Mouse (Mus musculus) neutrophil, adult 59 days (primary cell): Measurements from ENCODE around the gene Ankrd65. TPM values are rescaled to one million over a fixed set of nuclear protein-coding genes. Genes with fewer than 3 reads are reported as not detected.

Experiments used
- total RNA-seq, 2 experiments: library from RNA; stranded (reverse); gene quantifications; 1 replicate in 1 of 2; 2 replicates in 1 of 2; pipeline ENCODE4 v1.2.4; 2023

The Ankrd65 gene
- under 1 TPM in 1 of 2 experiments, not detected in 1; 0.40 TPM for total RNA-seq

DNA sequence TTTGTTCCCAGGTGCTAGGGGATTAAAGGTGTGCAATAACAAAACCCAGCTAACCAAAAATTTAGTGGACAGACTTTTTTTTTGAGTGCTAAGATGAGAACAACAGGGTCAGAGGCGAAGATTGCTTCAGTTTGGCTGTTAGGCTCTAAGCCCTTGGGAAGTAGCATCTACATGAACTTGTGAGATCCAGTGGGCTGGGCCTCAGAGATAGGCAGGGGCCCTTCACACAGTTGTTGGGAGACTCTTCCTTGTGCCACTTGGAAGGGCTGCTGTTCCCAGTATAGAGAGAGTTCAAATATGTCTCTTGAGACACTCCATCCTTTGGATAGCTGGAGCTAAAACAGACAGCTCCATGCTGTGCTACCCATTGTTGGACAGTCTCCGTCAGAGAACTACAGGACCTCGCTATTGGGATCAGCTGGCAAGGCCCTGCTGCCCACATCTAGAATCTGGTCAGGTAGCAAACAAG is at the start of gene Ankrd65:
Gene Ankrd65, plus strand, starts transcription at position 419 of the 469 bp plus-strand sequence.

GRCm38 (mm10) chr4:155760613-155761355 is 29.5 kb upstream of the Ankrd65 start, which contains the start of gene Atad3a:
TSS of gene Atad3a (minus strand) at chr4:155761093.

GRCm38 (mm10) chr4:155774280-155774754 is 15.9 kb upstream of the Ankrd65 start, which contains the start of gene Vwa1:
TSS of gene Vwa1 (minus strand) at chr4:155774698.

GRCm38 (mm10) chr4:155785819-155786218 is 4.4 kb upstream of the Ankrd65 start, which contains the start of gene Tmem88b:
TSS of gene Tmem88b (minus strand) at chr4:155785874.

DNA sequence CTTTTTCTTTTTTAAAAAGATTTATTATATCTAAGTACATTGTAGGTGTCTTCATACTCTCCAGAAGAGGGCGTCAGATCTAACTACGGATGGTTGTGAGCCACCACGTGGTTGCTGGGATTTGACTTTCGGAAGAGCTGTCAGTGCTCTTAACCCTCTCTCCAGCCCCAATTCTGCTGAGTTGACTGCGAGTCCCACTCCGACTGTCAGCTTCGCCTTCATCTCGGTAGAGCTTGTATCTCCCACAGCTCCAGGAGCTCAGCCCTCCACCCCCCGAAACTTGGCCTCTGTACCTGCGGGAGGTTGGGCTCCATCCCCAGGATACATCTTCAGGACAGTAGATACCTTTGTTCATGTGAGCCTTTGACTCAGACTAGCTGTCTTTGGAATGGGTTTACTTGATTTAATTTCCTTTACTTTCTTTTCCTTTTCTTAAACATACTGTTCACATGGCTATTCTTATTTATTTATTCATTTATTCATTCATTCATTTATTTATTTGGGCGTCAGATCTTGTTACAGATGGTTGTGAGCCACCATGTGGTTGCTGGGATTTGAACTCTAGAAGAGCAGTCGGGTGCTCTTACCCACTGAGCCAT is 12.6 kb downstream of the Ankrd65 start, which contains the start of gene Mrpl20:
Gene Mrpl20, plus strand, starts transcription at position 138 of the 599 bp plus-strand sequence.

GRCm38 (mm10) chr4:155811929-155812664 is 21.9 kb downstream of the Ankrd65 start, which contains the start of gene Ccnl2:
TSS of gene Ccnl2 (plus strand) at chr4:155812489.

GRCm38 (mm10) chr4:155831205-155831766 is 41.0 kb downstream of the Ankrd65 start, which contains the start of gene Aurkaip1:
TSS of gene Aurkaip1 (plus strand) at chr4:155831272.

GRCm38 (mm10) chr4:155839483-155839910 is 49.3 kb downstream of the Ankrd65 start, which contains the start of gene Mxra8:
TSS of gene Mxra8 (plus strand) at chr4:155839680.

GRCm38 (mm10) chr4:155846871-155847578 is 56.8 kb downstream of the Ankrd65 start, which contains the start of gene Dvl1:
TSS of gene Dvl1 (plus strand) at chr4:155847402.

Other genes with a start within 250 kb of the Ankrd65 start
- gene Nadk, start 228.1 kb upstream of the Ankrd65 start, total RNA-seq: 100 to 1,000 TPM; 370 to 381 TPM
- 10 to 100 TPM; 15.3 to 15.9 TPM for gene Slc35e2, start 189.0 kb upstream of the Ankrd65 start, total RNA-seq
- 100 to 1,000 TPM; 142 to 143 TPM for gene Cdk11b, start 165.6 kb upstream of the Ankrd65 start, total RNA-seq
- not detected for gene Gm10563, start 145.0 kb upstream of the Ankrd65 start, total RNA-seq
- 1 to 10 TPM in 1 of 2 experiments, under 1 TPM in 1; 0.64 to 1.2 TPM for gene Mmp23, start 137.1 kb upstream of the Ankrd65 start, total RNA-seq
- 10 to 100 TPM; 37.6 to 40.6 TPM for gene Mib2, start 121.2 kb upstream of the Ankrd65 start, total RNA-seq
- under 1 TPM; 0.90 to 1.00 TPM for gene Fndc10, start 96.1 kb upstream of the Ankrd65 start, total RNA-seq
- 10 to 100 TPM; 95.1 to 95.2 TPM for gene Ssu72, start 85.6 kb upstream of the Ankrd65 start, total RNA-seq
- gene Tmem240, start 55.6 kb upstream of the Ankrd65 start, total RNA-seq: under 1 TPM; 0.44 to 0.51 TPM
- gene Atad3a, start 29.3 kb upstream of the Ankrd65 start, total RNA-seq: 10 to 100 TPM; 10.7 to 13.0 TPM
- not detected for gene Vwa1, start 15.7 kb upstream of the Ankrd65 start, total RNA-seq
- not detected for gene Tmem88b, start 4.6 kb upstream of the Ankrd65 start, total RNA-seq
- gene Mrpl20, start 12.4 kb downstream of the Ankrd65 start, total RNA-seq: 10 to 100 TPM; 49.7 to 50.7 TPM
- gene Ccnl2, start 22.1 kb downstream of the Ankrd65 start, total RNA-seq: 100 to 1,000 TPM; 131 to 142 TPM
- gene Aurkaip1, start 40.8 kb downstream of the Ankrd65 start, total RNA-seq: 100 to 1,000 TPM in 1 of 2 experiments, 10 to 100 TPM in 1; 81.0 to 100 TPM
- gene Mxra8, start 49.2 kb downstream of the Ankrd65 start, total RNA-seq: under 1 TPM in 1 of 2 experiments, not detected in 1; 0.78 TPM
- gene Dvl1, start 57.0 kb downstream of the Ankrd65 start, total RNA-seq: 10 to 100 TPM; 49.5 to 53.3 TPM
- gene Tas1r3, start 72.9 kb downstream of the Ankrd65 start, total RNA-seq: 1 to 10 TPM; 2.6 to 2.8 TPM
- 10 to 100 TPM; 22.2 TPM for gene Cptp, start 79.0 kb downstream of the Ankrd65 start, total RNA-seq
- gene Ints11, start 79.1 kb downstream of the Ankrd65 start, total RNA-seq: 10 to 100 TPM; 40.0 to 40.7 TPM
- gene Pusl1, start 101.3 kb downstream of the Ankrd65 start, total RNA-seq: 10 to 100 TPM; 12.2 TPM
- gene Acap3, start 101.4 kb downstream of the Ankrd65 start, total RNA-seq: 10 to 100 TPM; 57.0 to 63.5 TPM
- gene Ube2j2, start 153.4 kb downstream of the Ankrd65 start, total RNA-seq: 10 to 100 TPM; 85.6 to 91.1 TPM
- gene C1qtnf12, start 171.9 kb downstream of the Ankrd65 start, total RNA-seq: 10 to 100 TPM; 20.5 to 36.9 TPM
- 1 to 10 TPM; 2.0 to 2.4 TPM for gene B3galt6, start 202.2 kb downstream of the Ankrd65 start, total RNA-seq
- gene Sdf4, start 202.4 kb downstream of the Ankrd65 start, total RNA-seq: 100 to 1,000 TPM in 1 of 2 experiments, 10 to 100 TPM in 1; 97.9 to 120 TPM
- gene Tnfrsf4, start 223.4 kb downstream of the Ankrd65 start, total RNA-seq: 1 to 10 TPM; 1.9 to 2.0 TPM
- 1 to 10 TPM; 3.9 to 6.7 TPM for gene Tnfrsf18, start 235.7 kb downstream of the Ankrd65 start, total RNA-seq